Mouse (Mus musculus): ENCODE data around the gene Fat1.

Gene Fat1

GRCm38 (mm10) chr8:45070949-45071348, 135.7 kb downstream of the Fat1 start:
- DNase-seq: no peak

GRCm38 (mm10) chr8:45080850-45081249, 145.6 kb downstream of the Fat1 start:
- no peak for DNase-seq

GRCm38 (mm10) chr8:45093599-45093998, 158.4 kb downstream of the Fat1 start:
- DNase-seq: no peak
